Mouse (Mus musculus): ENCODE results near the gene Cdc37l1.

- TF ChIP-seq POLR2A (IDR thresholded peaks at IDR 0.05; ENCODE audit: extremely low read depth, insufficient read depth, low read length) (no peak), CTCF (IDR thresholded peaks at IDR 0.05; ENCODE audit: low read depth, low read length) (no peak)
Observed at GRCm38 (mm10) chr19:28994870-28995269, 4.7 kb downstream of the Cdc37l1 start.
